Comparison of ENCODE assay signal across 8 mouse cellular contexts in the genomic region with DNA sequence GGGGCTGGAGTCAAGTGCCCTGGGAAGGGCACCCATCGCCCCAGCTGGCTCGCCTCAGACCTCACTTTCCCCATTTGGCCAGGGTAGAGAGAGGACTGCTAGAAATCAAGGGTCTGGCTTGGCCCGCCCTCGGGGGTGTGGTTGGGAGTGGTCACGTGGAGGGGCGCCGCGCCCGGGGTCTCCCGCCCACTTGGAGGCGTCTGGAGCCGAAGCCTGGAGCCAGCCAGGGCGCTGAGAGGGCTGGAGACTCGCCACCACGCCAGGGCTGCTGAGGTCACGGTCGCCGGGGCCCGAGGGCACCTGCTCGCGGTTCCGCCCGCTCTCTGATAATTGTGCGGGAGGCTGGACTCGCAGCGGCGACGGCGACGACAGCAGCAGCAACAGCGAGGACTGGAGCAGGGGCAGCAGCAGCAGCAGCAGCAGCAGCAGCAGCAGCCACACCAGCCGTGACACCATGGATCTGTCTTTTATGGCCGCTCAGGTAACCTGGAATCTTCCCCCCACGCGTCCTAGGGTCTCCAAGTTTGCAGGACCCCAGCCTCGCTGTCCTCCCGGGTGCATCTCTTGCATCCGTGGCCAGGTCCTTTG. TPM values are rescaled to one million over a fixed set of nuclear protein-coding genes. Genes with fewer than 3 reads are reported as not detected.
A peak's percentile ranks its signal among the peaks of the same experiment; 100 is the strongest.
DNase-seq lines count a peak whose midpoint lies in the region; ATAC-seq and TF ChIP-seq lines count a peak whose summit lies in the region.

Gene D430019H16Rik, plus strand, starts transcription at position 187 of the 588 bp plus-strand sequence.

- TF ChIP-seq CTCF in kidney, adult 2 months (conservative IDR thresholded peaks at IDR 0.05; ENCODE audit: insufficient read depth, insufficient read length, low read depth, low read length), result no peak

- peak; percentile 21 for DNase-seq in CD4-positive, CD25-positive, alpha-beta regulatory T cell, adult 2 months (ENCODE audit: low read depth, low spot score)
- DNase-seq in embryonic facial prominence, embryonic 14.5 days (ENCODE audit: low spot score), result peak; percentile 91
- peak; percentile 36 to 47 for DNase-seq in heart, adult 9 months (ENCODE audit: low spot score in 2 of 2)
- DNase-seq in kidney, adult 2 months, result peak; percentile 61
- DNase-seq in limb, embryonic 11.5 days (ENCODE audit: low spot score), result peak; percentile 95
- peak; percentile 91 for DNase-seq in testis, postnatal 10 days (ENCODE audit: low spot score)

- H3K9me3 ChIP-seq in embryonic facial prominence, embryonic 14.5 days (ENCODE audit: control insufficient read depth, low read length), result no peaks in the 10 kb centered on the region
- H3K9me3 ChIP-seq in limb, embryonic 11.5 days (ENCODE audit: control insufficient read depth, low read length), result no peaks in the 10 kb centered on the region
- H3K9me3 ChIP-seq in midbrain, embryonic 13.5 days, result no peaks in the 10 kb centered on the region

- ATAC-seq in CD4-positive, CD25-positive, alpha-beta regulatory T cell, adult 4 months, result no peak
- peak; percentile 91 for ATAC-seq in embryonic facial prominence, embryonic 14.5 days (ENCODE audit: low read depth)
- ATAC-seq in limb, embryonic 11.5 days (ENCODE audit: insufficient number of reproducible peaks, low FRiP score, low TSS enrichment, low read depth), result peak; percentile 89
- peak; percentile 92 for ATAC-seq in midbrain, embryonic 13.5 days

- no peaks in the 10 kb centered on the region for H3K27me3 ChIP-seq in embryonic facial prominence, embryonic 14.5 days (replicated peaks; ENCODE audit: control insufficient read depth, insufficient read depth, low read length)
- H3K27me3 ChIP-seq in kidney, adult 2 months (replicated peaks; ENCODE audit: control insufficient read depth, insufficient read depth, low read length), result no peaks in the 10 kb centered on the region
- H3K27me3 ChIP-seq in limb, embryonic 11.5 days (ENCODE audit: control insufficient read depth, insufficient read depth, low read length), result no peaks in the 10 kb centered on the region
- H3K27me3 ChIP-seq in midbrain, embryonic 13.5 days, result no peaks in the 10 kb centered on the region

- peak within 1 kb of the TSS; percentile 93 for H3K4me2 ChIP-seq in embryonic facial prominence, embryonic 14.5 days (ENCODE audit: low read depth, low read length)
- H3K4me2 ChIP-seq in limb, embryonic 11.5 days (ENCODE audit: low read depth, severe bottlenecking), result peak within 1 kb of the TSS; percentile 71
- peak within 1 kb of the TSS; percentile 79 for H3K4me2 ChIP-seq in midbrain, embryonic 13.5 days (replicated peaks)

- no peak within 1 kb of the TSS; the same call in 1 of the 2 replicates for H3K27ac ChIP-seq in embryonic facial prominence, embryonic 14.5 days (replicated peaks; ENCODE audit: low read depth, low read length)
- no peak within 1 kb of the TSS for H3K27ac ChIP-seq in kidney, adult 2 months (ENCODE audit: insufficient read depth, low read depth, low read length)
- H3K27ac ChIP-seq in limb, embryonic 11.5 days (replicated peaks; ENCODE audit: low read depth, low read length), result peak within 1 kb of the TSS; percentile 45; the same call in 1 of the 2 replicates
- H3K27ac ChIP-seq in midbrain, embryonic 13.5 days, result peak within 1 kb of the TSS; percentile 84

- H3K36me3 ChIP-seq in embryonic facial prominence, embryonic 14.5 days (ENCODE audit: control insufficient read depth, insufficient read depth, low read length), result no peaks in the 10 kb centered on the region
- no peaks in the 10 kb centered on the region for H3K36me3 ChIP-seq in kidney, adult 2 months (ENCODE audit: control insufficient read depth, insufficient read depth, low read length)
- no peaks in the 10 kb centered on the region for H3K36me3 ChIP-seq in limb, embryonic 11.5 days (ENCODE audit: control insufficient read depth, insufficient read depth, low read length)
- H3K36me3 ChIP-seq in midbrain, embryonic 13.5 days, result 0 out of 2 replicates have a peak, but pooled peaks cover 5% of the 10 kb centered on the region

- 0% methylated on average over 27 of the region's 38 CpGs for WGBS in embryonic facial prominence, embryonic 14.5 days
- under 1% methylated on average over 38 of the region's 38 CpGs for WGBS in kidney, adult 2 months
- under 1% methylated on average over 38 of the region's 38 CpGs for WGBS in limb, embryonic 11.5 days
- under 1% methylated on average over 38 of the region's 38 CpGs for WGBS in midbrain, embryonic 13.5 days

- H3K4me3 ChIP-seq in embryonic facial prominence, embryonic 14.5 days (ENCODE audit: low read depth, low read length), result peak within 1 kb of the TSS; percentile 70
- H3K4me3 ChIP-seq in kidney, adult 2 months (ENCODE audit: insufficient read depth, low read depth, low read length), result peak within 1 kb of the TSS; percentile 54
- H3K4me3 ChIP-seq in limb, embryonic 11.5 days (ENCODE audit: low read depth, low read length), result peak within 1 kb of the TSS; percentile 69
- peak within 1 kb of the TSS; percentile 89 for H3K4me3 ChIP-seq in midbrain, embryonic 13.5 days (replicated peaks)

- no peak for TF ChIP-seq POLR2A in kidney, adult 2 months (IDR thresholded peaks at IDR 0.05; ENCODE audit: low read depth, low read length)

- peak within 1 kb of the TSS; percentile 76 for H3K9ac ChIP-seq in embryonic facial prominence, embryonic 14.5 days (ENCODE audit: low read depth, low read length)
- peak within 1 kb of the TSS; percentile 53 for H3K9ac ChIP-seq in limb, embryonic 11.5 days (ENCODE audit: low read length)
- H3K9ac ChIP-seq in midbrain, embryonic 13.5 days (replicated peaks), result peak within 1 kb of the TSS; percentile 92

- H3K4me1 ChIP-seq in embryonic facial prominence, embryonic 14.5 days (ENCODE audit: control insufficient read depth, insufficient read depth, low read length), result peaks cover 17% of the 10 kb centered on the region
- H3K4me1 ChIP-seq in kidney, adult 2 months (ENCODE audit: control insufficient read depth, insufficient read depth, low read length), result no peaks in the 10 kb centered on the region
- H3K4me1 ChIP-seq in limb, embryonic 11.5 days (ENCODE audit: control insufficient read depth, insufficient read depth, low read length), result peaks cover 16% of the 10 kb centered on the region
- H3K4me1 ChIP-seq in midbrain, embryonic 13.5 days (replicated peaks), result peaks cover 48% of the 10 kb centered on the region

RNA-seq across cellular contexts. Expression of gene D430019H16Rik, which starts in this region (rescaled TPM):
- under 1 TPM; 0.39 to 0.70 TPM for polyA plus RNA-seq in CD4-positive, CD25-positive, alpha-beta regulatory T cell, adult 4 months (2017; shearing (Covaris generic))
- polyA plus RNA-seq in embryonic facial prominence, embryonic 14.5 days (2014; fragmentation: Nextera tagmentation; extraction: Ambion mirVana), result 3.4 and 3.8 TPM in 2 replicates
- polyA plus RNA-seq in kidney, adult 2 months (2012; rRNA removed), result 3.5 and 3.7 TPM in 2 replicates
- polyA plus RNA-seq in limb, embryonic 11.5 days (2014; fragmentation: Nextera tagmentation; extraction: Ambion mirVana), result 4.1 and 4.7 TPM in 2 replicates
- polyA plus RNA-seq in midbrain, embryonic 13.5 days (2015; fragmentation: Nextera tagmentation; extraction: Ambion mirVana), result 12.6 and 13.2 TPM in 2 replicates

Comparison
In these comparisons a context has a peak if more than half of its experiments do, and no peak if none do; other contexts are left out.
1. DNase-seq: peak in every context shown above with its lines; median percentile 95 in limb, embryonic 11.5 days; 91 in embryonic facial prominence, embryonic 14.5 days; 91 in testis, postnatal 10 days; 61 in kidney, adult 2 months; 42 in heart, adult 9 months; 21 in CD4-positive, CD25-positive, alpha-beta regulatory T cell, adult 2 months.
2. H3K27ac ChIP-seq: peak in limb, embryonic 11.5 days (single experiment) and midbrain, embryonic 13.5 days (single experiment); none in embryonic facial prominence, embryonic 14.5 days (single experiment) and kidney, adult 2 months (single experiment).
3. Peak in every context shown above with its lines, with median percentiles within 50 percentile points of each other: H3K4me2 ChIP-seq, H3K4me3 ChIP-seq and H3K9ac ChIP-seq.